Mouse (Mus musculus) cerebellum, adult 18-20 months (tissue): ENCODE measurements around the gene Ppp4r4.
A peak's percentile ranks its signal among the peaks of the same experiment; 100 is the strongest.
"Not testable (repeated sequence)": the region's sequence is repeated elsewhere in the genome, so short reads cannot be mapped to it uniquely, and the experiment has no call there.

Experiments used
- DNase-seq, 2 experiments: peaks; one replicate each; pipeline ENCODE4 v3.0.0; 2021

Gene Ppp4r4

DNA sequence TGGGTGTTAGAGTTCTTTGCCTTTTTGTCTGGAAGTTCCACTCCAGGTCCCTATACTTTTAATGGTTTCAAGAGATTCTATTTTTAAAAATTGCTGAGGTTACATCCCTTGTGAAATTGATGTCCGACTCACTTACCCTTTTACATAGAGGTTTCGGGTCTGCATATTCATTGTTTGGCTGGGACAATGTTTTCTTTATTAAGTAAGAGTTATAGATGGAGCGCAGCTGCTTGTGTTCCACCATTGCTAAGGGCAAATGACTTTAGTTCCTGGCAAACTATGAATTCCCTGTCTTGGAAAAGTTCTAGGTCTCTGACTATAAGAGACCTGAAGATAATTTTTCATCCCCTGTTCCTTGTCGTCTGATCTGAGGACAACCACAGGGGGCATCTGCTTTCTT is 8.3 kb downstream of the Ppp4r4 start:
- no peak for DNase-seq

DNA sequence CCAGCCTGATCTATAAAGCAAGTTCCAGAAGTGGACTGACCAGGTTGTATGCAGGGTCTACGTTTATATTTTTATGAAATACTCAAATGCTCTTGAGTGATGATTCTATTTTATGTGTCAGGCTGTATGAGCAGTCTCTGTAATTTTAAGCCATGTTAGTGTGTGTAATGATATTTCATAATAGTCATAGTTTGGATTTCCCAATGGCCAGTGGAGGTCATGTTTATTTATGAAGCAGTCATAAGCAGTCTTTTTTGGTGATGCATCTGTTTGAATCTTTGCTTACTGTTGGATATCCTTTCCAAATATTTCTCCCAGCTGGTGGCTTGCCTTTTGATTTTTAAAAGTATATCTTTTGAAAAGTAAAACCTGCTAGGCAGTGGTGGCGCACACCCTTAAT is 11.3 kb downstream of the Ppp4r4 start:
- DNase-seq, result no peak

DNA sequence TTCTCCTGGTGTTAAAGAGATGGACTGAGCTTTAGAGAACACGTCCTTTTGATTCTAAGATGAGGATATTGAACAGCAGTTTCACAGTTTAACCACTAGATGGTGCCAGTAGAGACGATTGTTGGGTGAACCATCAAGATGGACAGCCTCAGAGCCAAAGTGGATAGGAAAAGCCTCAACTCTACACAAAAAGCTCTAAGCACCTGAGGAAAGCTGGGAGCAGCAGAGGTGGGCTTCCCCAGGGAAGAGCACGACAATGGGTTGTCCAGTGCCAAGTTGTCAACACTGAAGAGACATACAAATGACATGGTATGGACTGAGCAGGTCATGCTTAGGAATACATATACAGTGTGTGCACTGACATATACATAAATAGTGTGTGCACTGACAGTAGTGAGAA is 12.1 kb downstream of the Ppp4r4 start:
- DNase-seq, result peak in 1 of 2 experiments; percentile 14

DNA sequence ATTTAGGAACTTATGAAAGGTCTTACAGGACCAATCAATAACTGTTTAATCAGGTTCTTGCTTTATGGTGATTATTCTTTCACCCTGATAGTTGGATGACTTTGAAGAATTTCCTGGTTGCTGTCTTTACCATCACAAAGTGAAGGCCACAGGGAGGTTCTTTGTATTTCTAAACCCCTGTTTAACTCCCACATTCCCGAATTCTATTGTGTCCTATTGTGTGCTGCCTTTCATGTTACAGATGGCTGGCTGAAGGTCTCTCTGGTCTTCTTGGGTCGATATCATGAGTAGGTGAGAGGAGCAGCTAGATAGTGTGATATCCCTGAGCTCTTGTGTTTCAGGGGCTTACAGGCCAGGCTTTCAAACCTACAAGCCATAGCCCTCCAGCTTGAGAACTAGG is 15.4 kb downstream of the Ppp4r4 start:
- no peak for DNase-seq

DNA sequence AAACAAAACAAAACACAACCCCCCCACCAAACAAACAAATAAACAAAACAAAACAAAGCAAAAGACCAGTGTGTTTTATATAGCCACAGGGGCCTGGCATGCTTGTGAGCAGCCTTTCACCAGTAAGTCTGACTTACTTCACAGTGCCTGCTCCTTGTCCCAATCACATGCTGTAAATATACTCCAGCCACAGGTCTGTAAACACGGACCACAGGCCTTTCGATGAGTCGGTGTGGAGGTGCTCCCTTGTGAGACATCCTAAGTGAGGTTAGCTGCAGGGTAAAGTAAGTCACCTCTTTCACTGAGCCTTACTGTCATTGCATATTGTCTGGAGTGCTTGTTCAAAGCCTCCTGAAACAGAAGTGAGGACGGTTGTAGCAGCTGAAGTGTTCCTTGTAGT is 16.4 kb downstream of the Ppp4r4 start:
- no peak for DNase-seq

DNA sequence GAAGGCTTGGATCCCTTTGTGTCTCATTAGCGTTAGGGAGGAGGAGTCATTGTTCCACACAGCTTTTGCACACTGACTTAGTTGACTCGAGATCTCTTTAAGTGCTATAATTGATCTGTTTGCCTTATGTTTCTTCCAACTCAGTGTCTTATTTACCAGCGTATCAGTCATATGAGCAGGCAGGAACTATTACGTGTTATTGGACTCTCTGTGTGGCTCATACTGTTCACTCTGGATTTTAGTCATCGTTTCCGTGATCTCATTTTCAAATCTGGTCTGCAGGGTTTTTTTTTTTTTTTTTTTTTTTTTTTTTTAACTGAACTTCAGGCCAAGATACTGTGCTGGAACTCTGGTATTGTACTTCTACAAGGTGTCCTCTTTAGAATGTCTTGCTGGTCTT is 18.0 kb downstream of the Ppp4r4 start:
- no peak for DNase-seq

DNA sequence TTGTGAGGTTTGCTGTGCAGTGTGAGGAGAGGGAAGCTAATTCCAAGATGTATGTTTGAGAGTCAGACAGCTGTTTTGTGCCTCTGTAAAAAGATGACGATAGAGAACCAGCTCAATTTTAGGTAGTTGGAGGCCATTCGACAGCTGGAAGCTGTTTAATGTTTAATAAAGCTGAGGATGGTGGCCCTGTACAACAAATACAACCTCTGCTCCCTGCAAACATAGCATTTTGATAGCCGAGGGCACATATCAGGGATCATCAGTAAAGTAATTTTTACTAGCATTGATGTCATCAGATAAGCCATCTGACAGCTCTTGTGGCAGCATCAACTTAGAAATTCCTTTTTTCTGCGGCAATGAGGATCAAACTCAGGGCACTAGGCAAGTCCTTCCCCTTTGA is 19.3 kb downstream of the Ppp4r4 start:
- no peak for DNase-seq

DNA sequence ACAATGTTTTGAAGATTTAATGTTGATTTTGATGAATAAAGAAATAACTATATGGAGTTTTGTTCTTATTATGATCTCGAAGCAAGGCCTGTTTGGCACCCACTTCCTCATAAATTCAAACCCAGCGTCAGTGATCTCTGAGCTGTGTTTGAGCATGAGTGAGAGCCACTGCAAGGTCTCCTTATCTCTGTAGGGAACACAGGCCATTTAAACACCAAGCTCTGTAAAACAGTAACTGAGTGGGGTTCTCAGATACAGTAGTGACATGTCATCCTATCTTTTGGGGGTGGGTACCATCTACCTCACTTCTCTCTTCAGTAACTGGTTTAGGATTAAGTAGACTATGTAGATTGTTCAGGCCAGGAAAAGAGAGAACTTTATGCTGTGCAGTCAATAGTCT is 20.4 kb downstream of the Ppp4r4 start:
- no peak for DNase-seq

DNA sequence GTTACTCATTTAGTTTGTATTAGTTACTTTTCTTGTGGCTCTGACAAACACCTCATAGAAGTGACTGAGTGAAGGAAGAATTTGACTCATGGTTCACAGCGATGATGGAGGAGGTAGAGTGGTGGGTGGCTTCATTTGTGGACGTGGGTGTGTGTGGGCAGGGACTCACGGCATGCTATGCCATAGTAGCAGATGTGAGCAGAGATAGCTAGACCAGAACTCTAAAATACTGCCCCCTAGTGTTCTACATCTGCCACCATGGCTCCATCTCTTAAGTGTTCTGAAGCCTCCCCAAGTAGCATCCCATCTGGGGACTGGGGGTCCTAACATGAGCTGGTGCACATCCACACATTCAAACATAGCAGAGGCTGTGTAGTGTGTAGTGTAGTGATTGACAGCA is 21.4 kb downstream of the Ppp4r4 start:
- DNase-seq, result no peak

DNA sequence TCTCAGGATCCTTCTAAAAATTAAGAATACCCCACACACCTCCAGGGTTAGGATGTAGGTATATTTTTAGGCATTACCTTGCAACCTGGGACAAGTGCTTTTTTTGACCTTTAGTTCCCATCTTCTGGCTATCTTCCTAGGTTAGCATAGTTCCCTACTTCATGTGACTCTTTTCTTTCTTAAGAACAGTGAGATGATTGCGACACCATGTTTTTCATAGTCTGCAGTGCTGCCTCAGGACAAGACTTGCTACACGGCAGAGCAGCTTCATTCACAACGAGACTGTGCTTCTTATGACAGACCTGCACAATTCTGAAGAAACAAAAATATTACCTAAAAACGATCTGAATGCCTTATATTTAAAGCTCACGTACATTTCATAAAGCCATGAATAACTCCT is 24.8 kb downstream of the Ppp4r4 start:
- no peak for DNase-seq

DNA sequence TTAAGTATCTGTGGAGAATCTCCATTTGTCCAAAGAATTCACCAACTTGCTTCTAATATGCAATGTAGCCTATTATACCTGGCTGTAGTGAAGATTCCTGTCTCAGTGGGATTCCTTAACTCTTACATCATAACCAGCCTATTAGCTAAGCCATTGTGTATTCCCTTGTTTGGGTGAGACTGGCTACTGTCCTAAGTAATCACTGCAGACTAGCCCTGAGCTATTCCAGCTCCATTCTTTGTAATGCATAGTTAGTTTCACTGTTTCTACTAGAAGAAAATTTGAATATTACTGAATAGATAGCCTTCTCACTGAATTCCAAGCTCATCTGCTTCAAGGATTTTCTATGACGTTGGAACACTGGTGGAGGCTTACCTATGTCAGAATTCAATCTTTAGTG is 32.6 kb downstream of the Ppp4r4 start:
- no peak for DNase-seq

DNA sequence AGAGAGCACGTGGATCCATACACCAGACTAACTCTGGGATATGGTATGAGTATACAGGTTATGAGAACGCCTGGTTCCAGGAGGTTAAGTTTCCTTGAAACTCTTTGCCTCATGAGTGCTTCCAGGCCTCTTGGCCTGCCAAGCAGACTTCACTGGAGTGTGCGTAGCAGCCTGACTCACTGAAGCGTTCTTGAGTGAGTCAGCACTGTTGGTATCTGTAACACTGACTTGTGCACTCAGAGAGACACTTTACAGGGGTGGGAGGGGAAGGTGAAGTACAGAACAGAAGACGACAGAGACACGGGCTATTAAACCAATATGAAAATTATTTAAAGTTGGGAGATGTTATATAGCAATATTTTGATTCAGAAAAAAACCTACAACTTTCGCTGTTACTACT is 33.1 kb downstream of the Ppp4r4 start:
- no peak for DNase-seq

DNA sequence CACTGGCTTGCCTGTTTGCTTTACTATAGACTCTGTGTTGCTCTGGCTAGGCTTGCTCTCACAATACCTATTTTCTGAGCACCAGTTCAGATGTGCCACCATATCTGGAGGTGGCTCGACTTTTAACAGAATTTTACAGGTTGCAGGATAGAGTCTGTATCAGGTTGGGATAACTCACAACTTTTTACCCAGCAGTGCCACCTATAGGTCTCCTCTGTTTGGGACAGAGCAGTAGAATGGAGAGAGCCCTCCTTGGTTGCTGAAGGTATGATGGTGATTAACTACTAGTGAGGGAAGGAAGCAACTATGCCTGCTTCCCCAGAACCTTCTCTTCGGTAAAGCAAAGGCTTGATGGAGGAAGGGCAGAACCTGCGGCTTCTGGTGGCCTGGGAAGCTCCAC is 35.0 kb downstream of the Ppp4r4 start:
- DNase-seq, result peak; percentile 8 to 22

DNA sequence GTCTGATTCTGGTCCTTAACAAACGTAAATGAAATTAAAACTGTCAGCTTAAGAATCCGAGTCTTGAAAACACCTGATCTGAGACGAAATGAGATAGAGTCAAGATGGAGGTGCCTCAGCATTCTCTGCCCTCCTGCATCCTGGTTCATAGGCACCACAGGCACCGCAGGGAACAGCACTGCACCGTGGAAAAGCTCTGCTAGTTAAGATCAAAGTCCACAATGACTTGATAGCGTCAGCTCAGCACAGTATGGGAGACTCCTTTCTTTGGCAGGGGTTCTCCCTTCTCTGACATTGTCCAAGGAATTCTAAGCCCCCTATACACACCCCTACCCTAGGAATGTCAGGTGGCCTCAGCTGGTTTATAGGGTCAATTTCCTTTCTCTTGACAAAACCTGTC is 37.6 kb downstream of the Ppp4r4 start:
- no peak for DNase-seq

DNA sequence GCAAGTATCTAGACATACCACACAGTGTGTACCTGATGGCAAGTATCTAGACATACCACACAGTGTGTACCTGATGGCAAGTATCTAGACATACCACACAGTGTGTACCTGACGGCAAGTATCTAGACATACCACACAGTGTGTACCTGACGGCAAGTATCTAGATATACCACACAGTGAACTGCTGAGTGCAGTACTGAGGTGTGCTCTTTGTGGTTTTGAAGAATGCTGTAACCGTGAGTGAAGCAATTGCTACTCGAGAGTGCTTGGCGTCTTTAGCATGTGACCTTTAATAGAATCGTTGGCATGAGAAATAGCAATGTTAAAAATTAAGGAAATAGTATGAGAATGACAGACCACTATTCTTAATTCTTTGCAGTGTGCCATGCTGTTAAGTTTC is 46.1 kb downstream of the Ppp4r4 start:
- not testable (repeated sequence) for DNase-seq

DNA sequence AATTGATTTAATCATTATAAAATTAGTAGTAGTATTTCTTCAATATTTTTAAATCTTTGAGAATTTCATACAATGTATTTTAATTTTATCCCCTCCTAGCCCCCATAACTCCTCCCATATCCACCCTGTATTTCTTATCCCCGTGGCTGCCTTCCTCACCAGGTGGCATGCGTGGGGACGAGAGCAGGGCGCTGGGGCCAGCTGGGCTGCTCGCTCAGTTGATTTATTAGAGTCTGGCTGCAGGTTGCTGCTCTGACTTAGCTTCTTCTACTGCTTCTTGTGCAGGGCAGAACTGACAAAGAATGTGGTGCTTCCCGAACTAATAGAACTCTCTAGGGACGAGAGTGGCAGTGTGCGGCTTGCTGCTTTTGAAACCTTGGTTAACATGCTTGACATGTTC is 51.7 kb downstream of the Ppp4r4 start:
- DNase-seq, result peak; percentile 12 to 22

DNA sequence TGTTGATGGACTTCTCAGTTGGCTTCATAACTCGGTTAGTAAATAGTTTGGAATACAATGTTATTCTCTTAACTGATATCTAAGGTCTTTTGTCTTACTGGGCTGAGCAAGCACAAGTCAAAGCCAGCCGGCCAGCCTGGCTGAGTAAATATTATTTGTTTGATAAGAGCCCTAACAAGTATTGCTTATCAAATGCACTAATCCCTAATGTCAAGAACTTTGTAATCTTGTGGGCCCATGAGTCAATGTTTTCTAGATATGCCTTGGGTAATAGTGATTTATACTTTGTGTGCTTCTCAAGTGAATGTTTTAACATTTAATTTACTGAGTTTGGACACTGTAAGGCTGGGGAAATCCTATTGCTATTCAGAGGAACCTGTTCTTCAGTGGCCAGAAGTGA is 66.3 kb downstream of the Ppp4r4 start:
- DNase-seq, result no peak

DNA sequence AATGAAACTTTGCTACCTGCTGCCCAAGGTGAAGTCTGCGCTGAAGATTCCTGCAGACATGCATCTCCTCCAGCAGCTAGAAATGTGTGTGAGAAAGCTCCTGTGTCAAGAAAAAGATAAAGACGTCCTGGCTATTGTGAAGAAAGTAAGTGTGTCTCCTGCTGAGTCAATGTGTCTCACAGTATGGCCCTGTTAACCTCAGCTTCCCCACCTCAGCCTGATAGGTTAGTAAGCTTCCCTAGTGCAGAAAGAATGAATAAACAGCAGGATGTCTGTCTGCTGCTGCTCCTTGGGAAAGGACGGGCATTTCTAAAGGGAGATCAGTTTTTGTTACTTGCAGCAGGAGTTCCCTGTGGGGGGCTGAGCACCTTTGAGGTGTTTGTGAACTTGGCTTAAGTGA is 68.3 kb downstream of the Ppp4r4 start:
- DNase-seq, result no peak

DNA sequence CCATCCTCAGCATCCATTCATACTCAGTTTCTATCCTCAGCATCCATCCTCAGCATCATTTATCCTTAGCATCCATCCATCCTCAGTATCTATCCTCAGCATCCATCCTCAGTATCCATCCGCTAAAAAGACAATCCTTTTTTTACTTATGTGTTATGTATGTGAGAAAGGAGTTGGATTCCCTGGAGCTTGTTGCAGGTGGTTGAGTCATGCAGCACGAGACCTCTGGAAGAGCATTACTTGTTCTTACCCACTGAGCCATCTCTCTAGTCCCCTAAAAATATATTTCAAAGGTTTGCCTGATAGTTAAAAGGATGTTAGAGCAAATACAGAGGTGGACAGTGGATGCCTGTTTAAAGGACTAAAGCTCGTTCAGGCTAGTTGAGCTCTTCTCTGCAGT is 69.8 kb downstream of the Ppp4r4 start:
- DNase-seq, result no peak

DNA sequence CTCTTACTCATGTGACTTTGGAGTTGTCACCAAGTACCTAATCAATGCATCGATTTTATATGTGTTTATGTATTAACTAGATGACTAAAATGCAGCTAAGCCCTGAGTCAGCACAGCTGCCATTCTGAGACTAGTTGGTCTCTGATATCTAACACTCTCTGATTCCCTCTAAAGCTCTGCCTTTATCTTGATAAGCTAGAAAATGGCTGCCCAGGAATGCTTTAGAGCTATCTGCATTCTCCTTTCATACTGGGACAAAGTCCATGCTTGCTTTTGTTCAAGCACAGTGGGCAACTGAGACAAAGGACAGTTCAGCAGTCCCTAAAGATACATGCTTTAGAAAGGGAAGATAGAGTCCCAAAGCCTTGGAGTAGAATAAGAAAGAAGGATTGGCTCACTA is 83.1 kb downstream of the Ppp4r4 start:
- DNase-seq, result no peak

DNA sequence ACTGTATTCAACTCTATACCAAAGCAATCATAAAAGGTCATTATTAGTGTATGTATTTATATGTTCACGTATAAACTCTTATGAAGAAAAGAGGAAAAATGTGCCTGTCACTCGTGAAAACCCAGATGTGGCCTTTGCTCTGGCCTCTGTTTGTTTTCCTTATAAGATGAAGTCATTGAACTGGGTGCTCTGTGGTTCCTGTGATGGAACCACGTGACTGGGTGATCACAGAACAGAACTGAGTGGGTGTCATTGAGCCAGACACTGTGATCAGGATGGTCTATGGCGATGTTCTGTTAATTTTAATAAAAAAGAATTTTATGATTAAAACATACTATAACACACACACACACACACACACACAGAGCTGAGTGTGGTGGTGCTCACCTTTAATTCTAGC is 83.7 kb downstream of the Ppp4r4 start:
- no peak for DNase-seq

DNA sequence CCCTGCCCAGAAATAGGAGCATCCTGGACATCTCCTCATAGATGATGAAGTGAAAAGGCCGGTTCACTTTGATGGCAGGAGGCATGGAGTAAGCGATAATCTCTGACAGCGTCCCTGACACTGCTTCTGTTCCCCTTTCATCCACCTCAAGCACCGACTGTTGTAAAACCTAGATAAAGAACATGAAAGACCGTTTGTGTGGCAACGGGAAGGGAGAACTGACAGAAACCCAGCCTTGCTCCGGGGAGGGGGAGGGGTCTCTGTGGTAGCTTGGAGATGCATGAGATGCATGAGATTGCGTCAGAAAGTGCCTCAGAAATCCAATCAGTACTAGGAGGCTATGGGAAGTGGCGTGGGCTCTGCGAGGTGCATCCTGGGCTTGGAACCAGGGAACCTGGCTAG is 84.8 kb downstream of the Ppp4r4 start:
- no peak for DNase-seq

DNA sequence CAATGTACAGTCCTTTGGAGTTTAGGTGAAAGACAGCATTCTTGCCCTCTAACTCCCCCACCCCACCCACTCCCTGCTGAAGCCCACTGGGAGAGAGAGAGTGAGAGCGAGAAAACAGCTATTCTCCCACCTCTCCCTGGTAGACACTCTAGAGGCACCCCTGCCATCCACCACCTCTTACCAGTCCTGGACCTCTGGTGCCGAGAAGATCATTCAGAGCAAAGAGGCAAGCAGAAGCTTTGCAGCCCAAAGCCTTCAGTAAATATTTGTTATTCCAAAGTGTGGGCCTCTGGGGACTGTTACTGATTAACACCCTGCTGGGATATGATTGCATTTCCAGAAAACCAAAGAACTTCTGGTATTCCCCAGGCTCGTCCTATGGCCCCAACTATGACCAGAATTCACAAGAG is 99.1 kb downstream of the Ppp4r4 start, which contains the start of gene Serpina10:
TSS of gene Serpina10 (minus strand) at position 242 of the 410 bp plus-strand sequence.
- DNase-seq, result no peak

DNA sequence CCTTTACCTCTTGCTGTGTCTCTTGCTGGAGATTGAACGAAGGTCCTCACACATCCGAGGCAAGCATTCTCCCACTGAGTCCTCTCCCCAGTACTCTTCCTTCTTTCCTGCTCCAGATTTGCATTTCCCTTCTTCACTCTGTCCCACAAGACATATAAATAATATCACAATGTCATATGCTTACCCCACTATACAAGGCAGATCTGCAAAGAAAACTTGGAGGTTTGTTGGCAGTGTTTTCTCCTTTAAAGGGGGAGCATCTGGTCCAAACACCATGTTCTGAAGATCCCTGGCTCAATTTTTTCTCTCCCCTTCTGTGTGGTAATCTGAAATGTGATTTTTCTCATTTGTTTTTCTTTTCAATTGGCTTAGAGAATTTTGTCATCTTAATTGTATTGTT is 102.3 kb downstream of the Ppp4r4 start:
- no peak for DNase-seq

DNA sequence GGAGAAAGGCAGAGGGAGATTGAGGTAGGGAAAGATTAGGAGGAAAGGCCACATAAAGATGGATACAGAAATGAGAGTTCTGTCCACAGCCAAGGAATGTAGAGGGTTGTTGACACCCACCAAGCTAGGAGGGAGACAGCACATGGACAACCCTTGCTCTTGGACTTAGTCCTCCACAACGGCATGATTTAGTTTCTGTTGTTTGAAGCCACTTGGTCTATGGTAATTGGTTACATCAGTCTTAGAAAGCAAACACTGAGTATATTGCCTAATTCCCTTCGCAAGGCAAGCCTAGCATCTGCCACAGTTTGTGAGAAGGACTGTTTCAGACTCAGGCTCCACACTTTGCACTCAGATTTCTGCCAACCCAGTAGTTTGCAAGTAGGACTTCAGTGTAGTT is 103.8 kb downstream of the Ppp4r4 start:
- DNase-seq, result no peak

DNA sequence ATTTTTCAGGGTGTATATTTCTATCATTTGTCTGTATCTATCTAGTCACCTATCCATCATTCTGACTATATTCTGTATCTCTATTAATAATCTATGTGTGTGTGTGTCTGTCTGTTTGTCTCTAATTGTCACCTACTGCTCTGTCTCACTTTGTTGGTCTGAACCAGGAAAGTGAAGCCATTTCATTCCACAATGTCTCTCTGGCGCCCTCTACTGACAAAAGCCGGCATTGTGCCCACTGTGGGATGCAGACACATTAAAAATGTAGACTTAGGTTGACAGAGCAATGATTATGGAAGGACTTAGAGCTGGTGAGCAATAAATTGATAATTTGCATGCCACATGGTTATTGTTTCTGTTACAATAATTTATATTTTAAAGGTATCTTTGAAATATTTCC is 111.3 kb downstream of the Ppp4r4 start:
- DNase-seq, result peak; percentile 70 to 76
